ENCODE assay signal across 11 mouse cellular contexts in the genomic region with DNA sequence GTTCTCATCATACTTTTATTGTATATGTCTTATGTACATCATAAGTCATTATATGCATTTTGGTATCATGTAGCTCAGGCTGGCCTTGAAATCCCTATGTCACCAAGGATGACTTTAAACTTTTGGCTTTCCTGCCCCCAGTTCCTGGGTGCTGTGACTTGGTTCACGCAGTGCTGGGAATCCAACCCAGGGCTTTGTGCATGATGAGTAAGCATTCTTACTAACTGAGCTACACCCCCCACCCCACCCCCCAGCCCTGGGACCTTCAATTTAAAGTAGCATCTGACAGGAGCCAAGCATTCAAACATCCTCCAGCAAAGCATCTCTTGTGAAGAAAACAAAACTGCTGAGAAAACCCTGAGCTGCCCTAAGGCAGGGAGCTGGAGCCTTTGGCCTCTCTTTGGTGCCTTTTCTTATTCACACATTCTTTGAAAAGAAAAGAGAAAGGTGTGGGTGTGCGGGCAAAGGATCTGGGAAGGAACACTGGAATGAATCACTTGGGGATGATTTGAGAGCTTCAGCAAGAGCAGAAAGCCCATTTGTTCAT. TPM values are rescaled to one million over a fixed set of nuclear protein-coding genes. Genes with fewer than 3 reads are reported as not detected.
DNase-seq lines count a peak whose midpoint lies in the region; ATAC-seq and TF ChIP-seq lines count a peak whose summit lies in the region.
"Had no signal": no experiment of that assay in that cellular context is flagged by ENCODE, and none has a peak within 500 bp of the region (broad histone marks: within the 10 kb centered on the region; RNA-seq: fewer than 3 reads in every experiment).

No protein-coding gene starts in this region.

- no peak overlapping the region for H3K4me3 ChIP-seq in left cerebral cortex, adult 2 months
- no peak overlapping the region for H3K4me3 ChIP-seq in embryonic facial prominence, embryonic 15.5 days (replicated peaks)
- no peak overlapping the region for H3K4me3 ChIP-seq in intestine, embryonic 15.5 days (replicated peaks)
- H3K4me3 ChIP-seq in small intestine, adult 2 months (ENCODE audit: low read depth, low read length) = peak overlapping the region; percentile 42
- no peak overlapping the region for H3K4me3 ChIP-seq in thymus, adult 2 months (ENCODE audit: control insufficient read depth, insufficient read depth, low read length)

- TF ChIP-seq CTCF in left cerebral cortex, adult 2 months (IDR thresholded peaks at IDR 0.05) = no peak
- TF ChIP-seq CTCF in small intestine, adult 2 months (IDR thresholded peaks at IDR 0.05; ENCODE audit: extremely low read depth, insufficient read length, insufficient replicate concordance, low read depth, low read length) = no peak
- TF ChIP-seq CTCF in thymus, adult 2 months (IDR thresholded peaks at IDR 0.05; ENCODE audit: borderline replicate concordance, control insufficient read depth, extremely low read depth, insufficient read depth, low read length, poor library complexity) = no peak

- no peak for TF ChIP-seq POLR2A in small intestine, adult 2 months (IDR thresholded peaks at IDR 0.05; ENCODE audit: low read depth, low read length)
- TF ChIP-seq POLR2A in thymus, adult 2 months (IDR thresholded peaks at IDR 0.05; ENCODE audit: control insufficient read depth, extremely low read depth, insufficient read depth, low read length, poor library complexity) = no peak

- H3K27me3 ChIP-seq in embryonic facial prominence, embryonic 15.5 days = no peaks in the 10 kb centered on the region
- no peaks in the 10 kb centered on the region for H3K27me3 ChIP-seq in intestine, embryonic 15.5 days (replicated peaks)
- H3K27me3 ChIP-seq in small intestine, adult 2 months (ENCODE audit: control insufficient read depth, insufficient read depth, low read length) = no peaks in the 10 kb centered on the region
- no peaks in the 10 kb centered on the region for H3K27me3 ChIP-seq in thymus, adult 2 months (ENCODE audit: control insufficient read depth, insufficient read depth, low read length)

- no peak for ATAC-seq in embryonic facial prominence, embryonic 15.5 days (ENCODE audit: insufficient number of reproducible peaks, low FRiP score, low TSS enrichment, low read depth)
- no peak for ATAC-seq in intestine, embryonic 15.5 days

- intact Hi-C loops in left cerebral cortex, adult 2 months (cut with DNase I) = loop anchor here (2.0 kb wide), 1 partner anchor 40 kb away; no protein-coding TSS in a partner anchor

- peaks cover 65% of the 10 kb centered on the region for H3K4me1 ChIP-seq in embryonic facial prominence, embryonic 15.5 days
- H3K4me1 ChIP-seq in intestine, embryonic 15.5 days (replicated peaks) = peaks cover 52% of the 10 kb centered on the region
- peaks cover 39% of the 10 kb centered on the region for H3K4me1 ChIP-seq in small intestine, adult 2 months (ENCODE audit: control insufficient read depth, insufficient read depth, insufficient read length, low read length)
- peaks cover 59% of the 10 kb centered on the region for H3K4me1 ChIP-seq in thymus, adult 2 months (replicated peaks; ENCODE audit: control insufficient read depth, insufficient read depth, low read length)

- WGBS in embryonic facial prominence, embryonic 15.5 days = 66% methylated on average over 2 of the region's 2 CpGs
- 88% methylated on average over 2 of the region's 2 CpGs for WGBS in intestine, embryonic 15.5 days
- WGBS in small intestine, adult 2 months = 73% methylated on average over 2 of the region's 2 CpGs
- WGBS in thymus, adult 2 months = 94% methylated on average over 2 of the region's 2 CpGs

- no peak for DNase-seq in left cerebral cortex, adult 2 months (ENCODE audit: extremely low spot score in 1 of 2, low spot score in 2 of 2)
- DNase-seq in left cerebral cortex, adult 11 months (ENCODE audit: low spot score) = no peak
- no peak for DNase-seq in yolk sac, embryonic 10.5 days (ENCODE audit: low spot score)
- no peak for DNase-seq in thymus, adult 2 months
- no peak for DNase-seq in MN1 (ENCODE audit: low spot score)
- DNase-seq: cerebellum, postnatal 36 days; gastrocnemius, postnatal 10 days; kidney, postnatal 14 days had no signal

- H3K9me3 ChIP-seq in embryonic facial prominence, embryonic 15.5 days (replicated peaks) = no peaks in the 10 kb centered on the region
- no peaks in the 10 kb centered on the region for H3K9me3 ChIP-seq in intestine, embryonic 15.5 days

- no peak overlapping the region for H3K9ac ChIP-seq in embryonic facial prominence, embryonic 15.5 days
- no peak overlapping the region for H3K9ac ChIP-seq in intestine, embryonic 15.5 days

- no peaks in the 10 kb centered on the region for H3K36me3 ChIP-seq in embryonic facial prominence, embryonic 15.5 days
- H3K36me3 ChIP-seq in intestine, embryonic 15.5 days = no peaks in the 10 kb centered on the region
- H3K36me3 ChIP-seq in small intestine, adult 2 months (ENCODE audit: control insufficient read depth, insufficient read depth, low read length) = peaks cover 2% of the 10 kb centered on the region; the same call in 1 of the 2 replicates
- H3K36me3 ChIP-seq in thymus, adult 2 months (ENCODE audit: control insufficient read depth, insufficient read depth, low read length) = no peaks in the 10 kb centered on the region

- H3K27ac ChIP-seq in left cerebral cortex, adult 2 months = peak overlapping the region; percentile 42
- peak overlapping the region; percentile 70 for H3K27ac ChIP-seq in embryonic facial prominence, embryonic 15.5 days (replicated peaks)
- H3K27ac ChIP-seq in intestine, embryonic 15.5 days = peak overlapping the region; percentile 23; the same call in 1 of the 2 replicates
- peak overlapping the region; percentile 70 for H3K27ac ChIP-seq in small intestine, adult 2 months (ENCODE audit: insufficient read depth, low read depth, low read length)
- no peak overlapping the region for H3K27ac ChIP-seq in thymus, adult 2 months (ENCODE audit: control insufficient read depth, insufficient read depth, low read length)

- H3K4me2 ChIP-seq in embryonic facial prominence, embryonic 15.5 days (replicated peaks) = peak overlapping the region; percentile 1; the same call in 1 of the 2 replicates
- H3K4me2 ChIP-seq in intestine, embryonic 15.5 days (replicated peaks) = no peak overlapping the region

RNA-seq across cellular contexts. Expression of a gene that starts 2.0 kb away (rescaled TPM):
- total RNA-seq in left cerebral cortex, adult 2 months (2021) = 10 to 100 TPM; 19.4 to 20.6 TPM
- polyA plus RNA-seq in embryonic facial prominence, embryonic 15.5 days (2015; fragmentation: Nextera tagmentation; extraction: Ambion mirVana) = 23.0 and 25.2 TPM in 2 replicates
- 16.8 and 16.9 TPM in 2 replicates for polyA plus RNA-seq in intestine, embryonic 15.5 days (2015; fragmentation: Nextera tagmentation; extraction: Ambion mirVana)
- 47.9 and 84.4 TPM in 2 replicates for polyA plus RNA-seq in small intestine, adult 2 months (2012; rRNA removed)
- polyA plus RNA-seq in thymus, adult 2 months (2012; rRNA removed) = 37.4 and 44.1 TPM in 2 replicates

RNA-seq across cellular contexts. Expression of a gene that starts 44.0 kb away (rescaled TPM):
- 10 to 100 TPM; 21.7 to 22.4 TPM for total RNA-seq in left cerebral cortex, adult 2 months (2021)
- 96.8 and 108 TPM in 2 replicates for polyA plus RNA-seq in embryonic facial prominence, embryonic 15.5 days (2015; fragmentation: Nextera tagmentation; extraction: Ambion mirVana)
- 199 and 237 TPM in 2 replicates for polyA plus RNA-seq in intestine, embryonic 15.5 days (2015; fragmentation: Nextera tagmentation; extraction: Ambion mirVana)
- 318 and 530 TPM in 2 replicates for polyA plus RNA-seq in small intestine, adult 2 months (2012; rRNA removed)
- 152 and 192 TPM in 2 replicates for polyA plus RNA-seq in thymus, adult 2 months (2012; rRNA removed)

RNA-seq across cellular contexts. Expression of a gene that starts 44.0 kb away (rescaled TPM):
- total RNA-seq in left cerebral cortex, adult 2 months (2021) = 1 to 10 TPM; 6.1 to 7.5 TPM
- polyA plus RNA-seq in embryonic facial prominence, embryonic 15.5 days (2015; fragmentation: Nextera tagmentation; extraction: Ambion mirVana) = 4.1 TPM in 2 replicates
- 6.5 and 6.6 TPM in 2 replicates for polyA plus RNA-seq in intestine, embryonic 15.5 days (2015; fragmentation: Nextera tagmentation; extraction: Ambion mirVana)
- 2.3 and 3.2 TPM in 2 replicates for polyA plus RNA-seq in small intestine, adult 2 months (2012; rRNA removed)
- 5.3 and 5.4 TPM in 2 replicates for polyA plus RNA-seq in thymus, adult 2 months (2012; rRNA removed)

RNA-seq across cellular contexts. Expression of a gene that starts 57.5 kb away (rescaled TPM):
- total RNA-seq in left cerebral cortex, adult 2 months (2021) = 1 to 10 TPM; 2.0 to 2.8 TPM
- 1.3 and 1.6 TPM in 2 replicates for polyA plus RNA-seq in embryonic facial prominence, embryonic 15.5 days (2015; fragmentation: Nextera tagmentation; extraction: Ambion mirVana)
- 0.96 and 1.3 TPM in 2 replicates for polyA plus RNA-seq in intestine, embryonic 15.5 days (2015; fragmentation: Nextera tagmentation; extraction: Ambion mirVana)
- 0.05 and 0.08 TPM in 2 replicates for polyA plus RNA-seq in small intestine, adult 2 months (2012; rRNA removed)
- polyA plus RNA-seq in thymus, adult 2 months (2012; rRNA removed) = 0.54 and 0.62 TPM in 2 replicates
